In genomic region chrX:81070804-81071461, GRCm38 (mm10) we compare ENCODE assay signal across 8 mouse cellular contexts. TPM values are rescaled to one million over a fixed set of nuclear protein-coding genes. Genes with fewer than 3 reads are reported as not detected.
DNase-seq lines count a peak whose midpoint lies in the region; ATAC-seq lines count a peak whose summit lies in the region.

No protein-coding gene starts in this region.

- H3K4me1 ChIP-seq in lung, embryonic 15.5 days, result no peaks in the 10 kb centered on the region
- H3K4me1 ChIP-seq in hindbrain, embryonic 15.5 days (replicated peaks), result no peaks in the 10 kb centered on the region
- no peaks in the 10 kb centered on the region for H3K4me1 ChIP-seq in lung, embryonic 16.5 days (replicated peaks; ENCODE audit: control insufficient read depth, insufficient read depth, low read length)
- H3K4me1 ChIP-seq in stomach, embryonic 15.5 days, result no peaks in the 10 kb centered on the region

- no peaks in the 10 kb centered on the region for H3K27me3 ChIP-seq in lung, embryonic 15.5 days
- no peaks in the 10 kb centered on the region for H3K27me3 ChIP-seq in hindbrain, embryonic 15.5 days
- no peaks in the 10 kb centered on the region for H3K27me3 ChIP-seq in lung, embryonic 16.5 days (ENCODE audit: control insufficient read depth, insufficient read depth, low read depth, low read length)
- no peaks in the 10 kb centered on the region for H3K27me3 ChIP-seq in stomach, embryonic 15.5 days (replicated peaks)

- H3K9ac ChIP-seq in lung, embryonic 15.5 days, result peak overlapping the region; percentile 60
- H3K9ac ChIP-seq in hindbrain, embryonic 15.5 days, result peak overlapping the region; percentile 72
- H3K9ac ChIP-seq in lung, embryonic 16.5 days (ENCODE audit: low read length), result peak overlapping the region; percentile 80
- peak overlapping the region; percentile 29; the same call in 1 of the 2 replicates for H3K9ac ChIP-seq in stomach, embryonic 15.5 days

- peak overlapping the region; percentile 86 for H3K27ac ChIP-seq in lung, embryonic 15.5 days
- peak overlapping the region; percentile 85 for H3K27ac ChIP-seq in hindbrain, embryonic 15.5 days (replicated peaks)
- peak overlapping the region; percentile 88 for H3K27ac ChIP-seq in lung, embryonic 16.5 days (ENCODE audit: low read length)
- peak overlapping the region; percentile 69 for H3K27ac ChIP-seq in stomach, embryonic 15.5 days

- H3K4me2 ChIP-seq in lung, embryonic 15.5 days, result peak overlapping the region; percentile 54
- H3K4me2 ChIP-seq in hindbrain, embryonic 15.5 days, result peak overlapping the region; percentile 57
- peak overlapping the region; percentile 52 for H3K4me2 ChIP-seq in lung, embryonic 16.5 days (ENCODE audit: low read depth, low read length)
- H3K4me2 ChIP-seq in stomach, embryonic 15.5 days, result peak overlapping the region; percentile 60

- ATAC-seq in lung, embryonic 15.5 days (ENCODE audit: borderline replicate concordance, extremely low read depth, low FRiP score, low TSS enrichment), result peak; percentile 31
- ATAC-seq in hindbrain, embryonic 15.5 days (ENCODE audit: low FRiP score, low read depth), result peak; percentile 65
- ATAC-seq in lung, embryonic 16.5 days (ENCODE audit: low read depth), result peak; percentile 63
- no peak; the same call in 1 of the 2 replicates for ATAC-seq in stomach, embryonic 15.5 days (ENCODE audit: insufficient read depth, low FRiP score, low read depth)

- 12% methylated on average over 37 of the region's 45 CpGs for WGBS in lung, embryonic 15.5 days
- 15% methylated on average over 45 of the region's 45 CpGs for WGBS in hindbrain, embryonic 15.5 days
- WGBS in lung, embryonic 16.5 days, result 10% methylated on average over 35 of the region's 45 CpGs
- 15% methylated on average over 37 of the region's 45 CpGs for WGBS in stomach, embryonic 15.5 days

- H3K36me3 ChIP-seq in lung, embryonic 15.5 days, result no peaks in the 10 kb centered on the region
- no peaks in the 10 kb centered on the region for H3K36me3 ChIP-seq in hindbrain, embryonic 15.5 days
- H3K36me3 ChIP-seq in lung, embryonic 16.5 days (ENCODE audit: control insufficient read depth, insufficient read depth, low read length), result no peaks in the 10 kb centered on the region
- H3K36me3 ChIP-seq in stomach, embryonic 15.5 days, result no peaks in the 10 kb centered on the region

- H3K9me3 ChIP-seq in lung, embryonic 15.5 days, result no peaks in the 10 kb centered on the region
- no peaks in the 10 kb centered on the region for H3K9me3 ChIP-seq in hindbrain, embryonic 15.5 days
- no peaks in the 10 kb centered on the region for H3K9me3 ChIP-seq in lung, embryonic 16.5 days (ENCODE audit: control insufficient read depth, low read length)
- H3K9me3 ChIP-seq in stomach, embryonic 15.5 days, result no peaks in the 10 kb centered on the region

- peak overlapping the region; percentile 62 for H3K4me3 ChIP-seq in lung, embryonic 15.5 days
- peak overlapping the region; percentile 72 for H3K4me3 ChIP-seq in hindbrain, embryonic 15.5 days
- peak overlapping the region; percentile 64 for H3K4me3 ChIP-seq in lung, embryonic 16.5 days (ENCODE audit: low read length)
- peak overlapping the region; percentile 56 for H3K4me3 ChIP-seq in stomach, embryonic 15.5 days (replicated peaks)

- DNase-seq in lung, postnatal 36 days, result no peak
- peak; percentile 20 for DNase-seq in cerebellum, adult 8-10 months
- DNase-seq in frontal cortex, postnatal 10 days (ENCODE audit: low spot score in 2 of 2), result peak; percentile 7 to 18
- no peak for DNase-seq in thymus, postnatal 0 days (ENCODE audit: low spot score)

RNA-seq across cellular contexts. Expression of gene Tmem47, which starts 0.4 kb away (rescaled TPM):
- 16.9 and 17.8 TPM in 2 replicates for polyA plus RNA-seq in lung, embryonic 15.5 days (2015; fragmentation: Nextera tagmentation; extraction: Ambion mirVana)
- 16.5 and 22.7 TPM in 2 replicates for polyA plus RNA-seq in hindbrain, embryonic 15.5 days (2015; fragmentation: Nextera tagmentation; extraction: Ambion mirVana)
- polyA plus RNA-seq in lung, embryonic 16.5 days (2015; fragmentation: Nextera tagmentation; extraction: Ambion mirVana), result 17.9 and 22.6 TPM in 2 replicates
- 12.5 and 17.1 TPM in 2 replicates for polyA plus RNA-seq in stomach, embryonic 15.5 days (2015; fragmentation: Nextera tagmentation; extraction: Ambion mirVana)
- 1.3 and 1.4 TPM in 2 replicates for polyA plus RNA-seq in thymus, postnatal 0 days (2015; fragmentation: Nextera tagmentation; extraction: Ambion mirVana)

Comparison
In these comparisons a context has a peak if more than half of its experiments do, and no peak if none do; other contexts are left out.
1. H3K9ac ChIP-seq: peak in every context shown above with its lines; median percentile 80 in lung, embryonic 16.5 days; 72 in hindbrain, embryonic 15.5 days; 60 in lung, embryonic 15.5 days; 29 in stomach, embryonic 15.5 days.
2. DNase-seq: peak in cerebellum, adult 8-10 months (single experiment) and frontal cortex, postnatal 10 days (2 of 2); none in lung, postnatal 36 days (single experiment) and thymus, postnatal 0 days (single experiment).
3. Peak in every context shown above with its lines, with median percentiles within 50 percentile points of each other: H3K27ac ChIP-seq, H3K4me2 ChIP-seq and H3K4me3 ChIP-seq.